Mouse (Mus musculus): ENCODE measurements around the gene Fzd4.
A peak's percentile ranks its signal among the peaks of the same experiment; 100 is the strongest.

Gene Fzd4

DNA sequence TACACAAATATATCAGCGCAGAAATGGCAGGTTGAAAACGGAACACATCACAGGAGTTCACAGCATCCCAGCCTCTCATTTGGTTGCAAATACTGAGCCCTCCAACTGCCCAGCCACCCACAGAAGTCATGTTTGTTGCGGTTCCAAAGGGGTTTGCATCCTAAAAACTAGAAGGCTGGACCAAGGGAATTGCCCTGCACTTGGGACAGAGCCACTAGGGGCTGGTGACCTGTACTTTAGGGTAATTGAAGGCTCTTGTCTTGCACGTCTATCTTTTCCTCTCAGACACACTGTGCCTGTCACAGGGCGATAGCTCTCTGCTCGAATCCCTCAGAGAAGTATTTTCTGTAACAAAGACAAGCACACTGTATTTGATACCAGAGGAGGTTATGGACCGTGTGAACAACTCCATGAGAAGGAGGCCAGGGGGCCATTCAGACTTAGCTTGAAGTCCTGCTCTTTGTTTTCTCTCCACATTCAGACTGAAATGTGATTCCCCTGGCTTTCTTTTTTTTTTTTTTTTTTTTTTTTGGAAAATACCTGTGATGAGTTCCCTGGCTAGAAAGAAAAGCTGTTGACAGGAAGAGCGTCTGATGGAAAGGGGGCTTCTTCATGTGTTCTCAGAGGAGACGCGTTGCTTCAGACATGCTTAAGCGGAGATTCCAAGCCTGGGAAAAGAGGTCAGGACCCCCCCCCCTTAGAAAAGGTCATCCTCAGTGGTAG lies 2.9 kb upstream of the Fzd4 start:
- no peak for DNase-seq (ENCODE audit: low read depth, low spot score)

GRCm38 (mm10) chr7:89401936-89402335 lies 2.2 kb upstream of the Fzd4 start:
- no peak for DNase-seq (ENCODE audit: low read depth, low spot score)

DNA sequence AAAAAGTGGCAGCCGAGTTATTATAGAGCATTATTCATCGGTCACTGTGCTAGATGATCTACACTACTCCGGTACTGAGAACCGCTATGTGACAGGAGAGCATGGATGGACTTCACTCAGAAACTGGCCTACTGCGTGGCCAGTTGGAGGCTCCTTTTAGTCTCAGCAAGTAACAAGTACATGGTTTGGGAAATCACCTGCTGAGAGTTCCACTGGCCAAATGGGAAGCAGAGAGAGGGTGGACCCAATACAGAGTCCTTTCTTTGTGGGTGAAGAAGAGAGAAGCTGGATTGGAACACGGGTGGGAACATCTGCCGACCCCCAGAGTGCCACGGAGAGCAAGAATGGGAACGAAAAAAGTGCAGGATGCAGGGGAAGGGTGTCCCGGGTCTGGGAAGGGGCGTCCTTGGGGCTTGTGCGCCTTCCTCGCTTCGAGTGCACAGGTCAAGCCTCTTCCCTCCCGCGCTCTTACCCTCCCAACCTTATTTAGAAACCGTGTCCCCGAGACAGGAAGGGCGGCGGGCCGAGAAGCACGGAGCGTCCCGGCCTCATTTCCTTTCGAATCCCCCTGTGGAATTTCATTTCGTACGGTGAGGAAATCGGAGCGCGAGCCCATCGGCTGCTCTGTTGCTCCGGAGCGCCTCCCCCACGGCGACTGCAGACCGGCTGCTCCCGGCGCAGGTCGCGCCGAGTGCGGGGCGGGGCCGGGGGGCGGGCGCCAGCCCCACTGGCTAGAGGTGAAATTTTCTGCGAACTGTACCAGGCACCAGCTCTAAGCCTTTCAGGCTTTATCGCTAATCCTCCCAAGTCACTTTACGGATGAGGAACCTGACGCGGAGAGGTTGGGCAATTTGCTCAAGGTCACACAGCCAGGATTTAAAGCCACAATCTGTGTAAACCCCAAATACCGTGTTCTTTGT lies 842 bp upstream of the Fzd4 start:
- DNase-seq (ENCODE audit: low read depth, low spot score): peak; percentile 47

GRCm38 (mm10) chr7:89404734-89405440 lies 732 bp downstream of the Fzd4 start:
- no peak for DNase-seq (ENCODE audit: low read depth, low spot score)

GRCm38 (mm10) chr7:89406011-89406410 lies 1.9 kb downstream of the Fzd4 start:
- no peak for DNase-seq (ENCODE audit: low read depth, low spot score)

- no peak for DNase-seq (ENCODE audit: low read depth, low spot score)
Measured at GRCm38 (mm10) chr7:89407006-89407940, 3.1 kb downstream of the Fzd4 start.

GRCm38 (mm10) chr7:89410294-89410693 lies 6.1 kb downstream of the Fzd4 start:
- DNase-seq (ENCODE audit: low read depth, low spot score): no peak

DNA sequence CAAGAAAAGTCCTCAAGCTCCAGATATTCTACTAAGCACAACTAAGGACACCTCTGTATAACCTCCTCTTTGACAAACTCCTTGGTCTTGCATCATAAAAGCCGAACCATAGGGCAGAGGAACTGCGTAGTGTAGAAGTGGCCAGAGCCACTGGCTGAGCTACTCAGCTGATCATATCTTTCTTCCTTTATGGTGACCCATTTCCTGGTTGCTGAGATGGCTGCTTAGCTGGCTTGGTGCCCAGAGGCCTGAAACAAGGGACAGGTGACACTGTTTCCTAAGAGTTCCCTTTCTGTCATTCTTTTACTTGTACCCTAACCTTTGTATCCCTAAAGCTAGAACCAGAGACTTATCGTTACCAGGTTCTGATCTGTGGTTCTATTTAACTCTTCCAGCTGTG lies 7.2 kb downstream of the Fzd4 start:
- DNase-seq (ENCODE audit: low read depth, low spot score): no peak

DNA sequence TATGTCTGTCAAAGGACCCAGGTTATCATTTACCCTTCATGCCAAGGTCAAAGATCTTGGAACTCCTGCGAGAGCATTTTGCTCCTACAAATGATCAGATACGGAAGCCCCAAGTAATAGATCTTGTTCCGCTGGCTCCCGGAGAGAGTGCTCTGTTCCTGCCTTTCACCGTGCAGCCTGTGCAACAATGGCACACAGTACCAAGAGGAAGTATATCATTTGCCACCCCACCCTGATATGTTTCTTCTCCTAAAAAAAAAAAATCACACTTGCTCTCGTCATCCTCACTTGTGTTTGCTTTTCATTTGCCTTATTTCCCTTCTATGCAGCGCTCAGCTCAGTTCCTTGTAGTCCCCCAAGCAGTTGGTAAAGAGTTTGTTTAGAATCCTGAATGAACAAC lies 7.9 kb downstream of the Fzd4 start:
- DNase-seq (ENCODE audit: low read depth, low spot score): no peak

DNA sequence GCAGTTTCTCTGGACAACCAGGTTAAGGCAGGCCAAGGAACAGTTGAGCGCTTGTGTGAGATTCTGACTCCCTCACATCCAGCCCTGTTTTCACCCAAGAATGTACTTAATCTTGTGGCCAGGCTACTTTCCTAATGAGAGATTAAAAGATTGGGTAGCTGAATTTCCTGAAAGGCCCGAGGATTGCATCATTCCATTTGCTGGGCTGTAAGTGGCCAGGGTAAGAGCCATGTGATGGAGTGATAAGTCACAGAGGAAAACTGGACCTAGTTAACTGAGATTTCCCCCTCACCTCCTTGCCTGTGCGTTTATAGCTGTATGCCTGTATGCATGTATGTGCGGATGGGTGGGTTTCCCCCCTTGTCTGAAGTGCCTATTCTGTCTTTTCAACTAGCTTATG lies 11.9 kb downstream of the Fzd4 start:
- no peak for DNase-seq (ENCODE audit: low read depth, low spot score)

DNA sequence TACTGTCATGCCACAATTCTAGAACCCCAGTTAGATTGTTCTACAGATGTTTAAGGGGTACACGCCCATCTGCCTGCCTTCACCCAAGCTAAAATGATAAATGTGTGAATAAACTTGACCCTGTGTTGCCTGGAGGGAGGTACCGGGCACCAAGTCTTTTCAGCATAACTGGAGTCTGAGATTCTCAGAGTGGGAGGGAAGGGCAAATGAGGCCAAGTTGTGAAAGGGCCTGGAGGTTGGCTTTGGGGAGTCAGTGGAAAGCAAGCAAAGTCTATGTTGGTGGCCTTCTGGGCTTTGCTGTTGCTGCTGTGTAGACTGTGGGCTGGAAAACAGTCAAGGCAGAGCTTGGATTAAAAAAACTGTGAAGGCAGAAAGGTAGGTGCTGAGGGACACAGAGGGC lies 13.6 kb downstream of the Fzd4 start:
- no peak for DNase-seq (ENCODE audit: low read depth, low spot score)

GRCm38 (mm10) chr7:89418127-89418653 lies 14.0 kb downstream of the Fzd4 start:
- DNase-seq (ENCODE audit: low read depth, low spot score): no peak

DNA sequence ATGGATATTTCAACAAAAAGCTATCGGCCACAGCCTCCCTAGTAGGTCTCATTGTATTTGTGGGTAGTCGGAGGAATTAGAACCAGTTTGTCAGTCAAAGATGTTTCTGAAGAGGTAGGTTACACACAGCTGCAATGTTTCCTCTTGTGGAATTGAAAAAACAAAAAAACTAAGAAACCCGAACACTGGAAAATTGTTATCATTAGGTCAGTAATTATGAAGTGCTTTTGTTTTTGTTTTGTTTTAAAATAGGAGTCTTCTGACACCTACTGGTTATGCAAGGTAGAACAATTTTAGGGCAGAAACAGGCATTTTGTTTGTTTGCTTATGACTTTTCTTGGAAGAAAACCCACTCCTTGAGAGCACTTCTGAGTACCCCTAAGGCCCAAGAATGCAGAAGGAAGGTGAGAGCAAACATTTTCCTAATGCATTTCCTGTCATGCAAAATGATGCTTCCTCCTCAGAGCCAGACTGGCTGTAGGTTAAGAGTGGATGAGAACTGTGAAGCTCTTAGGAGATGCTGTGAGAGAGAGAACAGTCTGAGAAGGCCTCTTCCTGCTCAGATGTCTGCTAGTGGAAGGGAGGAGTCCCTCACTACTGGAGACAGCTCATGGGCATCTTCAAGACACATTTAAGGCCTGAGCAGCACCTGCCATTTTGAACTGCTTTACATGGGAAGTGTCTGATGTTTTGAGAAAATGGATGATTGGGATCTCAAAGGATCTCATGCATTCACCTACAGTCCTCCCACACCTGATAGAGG lies 14.9 kb downstream of the Fzd4 start:
- peak; percentile 21 for DNase-seq (ENCODE audit: low read depth, low spot score)

DNA sequence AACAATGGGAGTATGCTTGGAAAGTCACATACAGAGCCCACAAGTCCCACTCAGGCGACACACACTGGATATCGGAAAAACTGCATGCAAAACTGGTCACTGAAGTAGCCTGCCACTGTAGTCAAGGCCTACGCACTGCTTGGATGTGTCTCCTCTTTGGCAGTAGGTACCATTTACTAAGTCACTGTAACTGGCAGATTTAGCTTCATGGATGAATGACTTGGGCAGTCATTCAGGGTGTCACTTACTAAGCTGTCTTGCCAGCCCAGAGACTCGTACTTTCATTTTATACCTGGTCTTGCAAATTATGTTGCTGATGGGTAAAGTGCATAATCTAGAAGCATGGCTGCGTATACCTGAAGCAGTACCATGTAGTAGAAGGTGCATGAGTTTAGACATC lies 17.1 kb downstream of the Fzd4 start:
- DNase-seq (ENCODE audit: low read depth, low spot score): no peak

GRCm38 (mm10) chr7:89422650-89423049 lies 18.5 kb downstream of the Fzd4 start:
- DNase-seq (ENCODE audit: low read depth, low spot score): no peak

DNA sequence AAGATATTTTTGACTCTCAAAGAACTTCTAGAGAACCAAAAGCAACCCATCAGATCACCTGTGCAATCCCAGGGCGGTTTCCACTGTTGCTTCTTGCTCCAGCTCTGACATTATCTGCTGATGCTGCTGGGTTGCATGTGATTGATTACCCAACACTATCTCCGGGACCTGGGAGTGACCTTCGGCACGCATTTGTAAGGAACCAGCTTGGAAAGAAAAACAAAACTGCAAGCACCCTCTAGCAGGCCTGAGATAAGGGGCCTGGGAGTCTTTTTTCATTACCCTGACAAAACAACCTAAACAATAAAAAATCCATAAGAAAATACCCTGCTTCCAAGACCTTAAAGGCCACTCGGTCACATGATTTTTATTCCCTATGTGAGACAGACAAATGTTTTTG lies 19.0 kb downstream of the Fzd4 start:
- DNase-seq (ENCODE audit: low read depth, low spot score): no peak

- no peak for DNase-seq (ENCODE audit: low read depth, low spot score)
Measured at GRCm38 (mm10) chr7:89423688-89424255, 19.6 kb downstream of the Fzd4 start.

DNA sequence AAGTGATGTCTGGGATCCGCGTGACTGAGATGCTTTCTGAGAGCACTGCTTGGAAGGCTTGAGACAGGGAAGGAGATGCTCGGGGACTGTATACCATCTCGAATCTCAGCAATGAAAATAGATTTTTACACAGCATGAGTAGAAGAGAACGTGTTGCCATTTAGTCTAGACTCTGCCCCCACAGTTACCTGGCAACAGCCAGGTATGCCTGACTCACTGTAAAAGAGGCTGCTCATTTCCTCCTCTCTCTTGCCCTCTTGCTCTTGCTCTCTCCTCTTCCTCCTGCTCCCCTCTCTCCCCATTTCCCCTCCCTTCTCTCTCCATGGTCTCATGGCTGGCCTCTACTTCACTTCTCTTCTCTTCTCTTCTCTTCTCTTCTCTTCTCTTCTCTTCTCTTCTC lies 20.5 kb downstream of the Fzd4 start:
- no peak for DNase-seq (ENCODE audit: low read depth, low spot score)

DNA sequence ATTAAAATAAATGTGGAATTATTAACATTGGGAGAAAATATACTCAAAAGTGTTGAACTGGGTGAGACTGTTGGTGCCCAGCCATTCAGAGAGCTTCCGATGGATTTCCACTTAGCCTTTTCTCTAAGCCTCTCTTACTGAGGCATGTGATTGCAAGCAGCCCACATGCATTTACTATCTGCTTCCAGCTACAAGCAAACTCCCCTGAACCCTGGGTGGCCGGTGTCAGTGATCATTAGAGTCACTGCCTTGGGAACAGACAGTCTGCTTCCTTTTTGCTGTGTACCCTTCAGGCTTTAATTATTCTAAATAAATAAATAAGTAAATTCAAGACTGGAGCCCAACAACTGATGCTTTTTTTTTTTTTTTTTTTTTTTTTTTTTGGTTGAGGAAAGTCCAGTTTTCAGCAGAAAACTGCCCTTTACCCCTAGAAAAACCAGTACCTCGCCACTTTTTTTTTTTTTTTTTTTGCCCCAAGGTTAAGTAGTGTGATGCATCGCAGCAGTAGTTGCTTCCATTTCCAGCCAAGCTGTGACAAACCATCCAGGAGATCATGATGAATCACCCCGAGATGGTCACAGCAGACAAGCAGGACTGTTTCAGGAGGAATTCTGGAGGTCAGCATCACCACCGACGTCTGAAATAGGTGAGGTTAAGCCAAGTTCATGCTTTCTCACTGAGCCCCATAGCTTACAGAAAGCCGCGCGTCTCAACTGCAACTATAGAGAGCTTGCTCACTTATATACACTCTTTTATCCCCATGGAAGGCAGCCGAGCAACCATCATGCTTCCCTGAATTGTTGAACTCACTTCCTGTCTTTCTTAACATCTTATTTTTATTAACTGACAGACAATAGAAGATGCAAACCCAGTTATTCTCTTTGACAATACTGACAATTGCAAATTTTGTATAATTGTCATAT lies 21.9 kb downstream of the Fzd4 start:
- DNase-seq (ENCODE audit: low read depth, low spot score): no peak
